Mouse (Mus musculus): ENCODE data around the gene Nox1. TPM values are rescaled to one million over a fixed set of nuclear protein-coding genes. Genes with fewer than 3 reads are reported as not detected.
"Not testable (repeated sequence)": the region's sequence is repeated elsewhere in the genome, so short reads cannot be mapped to it uniquely, and the experiment has no call there.

The Nox1 gene
- polyA plus RNA-seq (2015; fragmentation: Nextera tagmentation; extraction: Ambion mirVana), result 0.16 and 0.21 TPM in 2 replicates

GRCm38 (mm10) chrX:134221856-134222255, at the start of gene Nox1:
Nox1 (minus strand) TSS chrX:134221956.
- no peak within 1 kb of the TSS for H3K27ac ChIP-seq
- no peaks in the 10 kb centered on the region for H3K9me3 ChIP-seq
- H3K9ac ChIP-seq, result no peak within 1 kb of the TSS
- H3K4me3 ChIP-seq, result no peak within 1 kb of the TSS
- H3K27me3 ChIP-seq, result 0 out of 2 replicates have a peak, but pooled peaks cover 4% of the 10 kb centered on the region
- ATAC-seq (ENCODE audit: low FRiP score), result no peak
- H3K36me3 ChIP-seq, result no peaks in the 10 kb centered on the region
- WGBS, result 59% methylated on average over 4 of the region's 4 CpGs
- H3K4me2 ChIP-seq, result no peak within 1 kb of the TSS
- H3K4me1 ChIP-seq (replicated peaks), result no peaks in the 10 kb centered on the region; the same call in 1 of the 2 replicates

- Histone ChIP-seq H3K4me2 (no peak overlapping the region), H3K4me1 (replicated peaks) (no peaks in the 10 kb centered on the region), H3K4me3 (no peak overlapping the region), H3K27me3 (no peaks in the 10 kb centered on the region), H3K9ac (no peak overlapping the region), H3K9me3 (no peaks in the 10 kb centered on the region), H3K36me3 (no peaks in the 10 kb centered on the region), H3K27ac (no peak overlapping the region)
- WGBS, result 68% methylated on average over 11 of the region's 11 CpGs
- peak; percentile 39; the same call in 1 of the 2 replicates for ATAC-seq (ENCODE audit: low FRiP score)
Measured at GRCm38 (mm10) chrX:134262129-134262528, 40.4 kb upstream of the Nox1 start.

- H3K4me1 ChIP-seq (replicated peaks), result no peaks in the 10 kb centered on the region
- no peak overlapping the region for H3K4me3 ChIP-seq
- no peaks in the 10 kb centered on the region for H3K36me3 ChIP-seq
- no peaks in the 10 kb centered on the region for H3K27me3 ChIP-seq
- ATAC-seq (ENCODE audit: low FRiP score), result no peak
- no peaks in the 10 kb centered on the region for H3K9me3 ChIP-seq
- H3K9ac ChIP-seq, result no peak overlapping the region
- no peak overlapping the region for H3K27ac ChIP-seq
- H3K4me2 ChIP-seq, result no peak overlapping the region
- WGBS, result 49% methylated on average over 5 of the region's 5 CpGs
Measured at GRCm38 (mm10) chrX:134261191-134261590, 39.4 kb upstream of the Nox1 start.

- Histone ChIP-seq H3K9me3 (no peaks in the 10 kb centered on the region), H3K27me3 (no peaks in the 10 kb centered on the region), H3K4me3 (no peak overlapping the region), H3K4me1 (replicated peaks) (no peaks in the 10 kb centered on the region), H3K4me2 (no peak overlapping the region), H3K36me3 (no peaks in the 10 kb centered on the region), H3K27ac (no peak overlapping the region), H3K9ac (no peak overlapping the region)
- no peak for ATAC-seq (ENCODE audit: low FRiP score)
- 46% methylated on average over 2 of the region's 2 CpGs for WGBS
Measured at GRCm38 (mm10) chrX:134248202-134248601, 26.4 kb upstream of the Nox1 start.

GRCm38 (mm10) chrX:134245946-134246345, 24.2 kb upstream of the Nox1 start:
- Histone ChIP-seq H3K9ac (no peak overlapping the region), H3K9me3 (no peaks in the 10 kb centered on the region), H3K4me2 (no peak overlapping the region), H3K27ac (no peak overlapping the region), H3K27me3 (no peaks in the 10 kb centered on the region), H3K4me3 (no peak overlapping the region), H3K4me1 (replicated peaks) (no peaks in the 10 kb centered on the region), H3K36me3 (no peaks in the 10 kb centered on the region)
- no peak for ATAC-seq (ENCODE audit: low FRiP score)
- 92% methylated on average over 10 of the region's 10 CpGs for WGBS

- H3K9me3 ChIP-seq, result no peaks in the 10 kb centered on the region
- H3K27me3 ChIP-seq, result no peaks in the 10 kb centered on the region
- no peak overlapping the region for H3K27ac ChIP-seq
- no peak overlapping the region for H3K9ac ChIP-seq
- ATAC-seq (ENCODE audit: low FRiP score), result no peak
- no peaks in the 10 kb centered on the region for H3K36me3 ChIP-seq
- no peak overlapping the region for H3K4me3 ChIP-seq
- no peaks in the 10 kb centered on the region for H3K4me1 ChIP-seq (replicated peaks)
- H3K4me2 ChIP-seq, result no peak overlapping the region
- 94% methylated on average over 10 of the region's 10 CpGs for WGBS
Measured at GRCm38 (mm10) chrX:134238266-134238665, 16.5 kb upstream of the Nox1 start.

- H3K4me1 ChIP-seq (replicated peaks), result no peaks in the 10 kb centered on the region
- no peak overlapping the region for H3K4me3 ChIP-seq
- no peaks in the 10 kb centered on the region for H3K36me3 ChIP-seq
- H3K27ac ChIP-seq, result no peak overlapping the region
- H3K4me2 ChIP-seq, result no peak overlapping the region
- H3K27me3 ChIP-seq, result no peaks in the 10 kb centered on the region
- H3K9ac ChIP-seq, result no peak overlapping the region
- no peak for ATAC-seq (ENCODE audit: low FRiP score)
- WGBS, result 87% methylated on average over 1 of the region's 1 CpGs
- H3K9me3 ChIP-seq, result no peaks in the 10 kb centered on the region
Measured at GRCm38 (mm10) chrX:134233048-134233447, 11.3 kb upstream of the Nox1 start.

GRCm38 (mm10) chrX:134220618-134221017, 1.1 kb downstream of the Nox1 start:
- H3K27ac ChIP-seq, result no peak overlapping the region
- H3K36me3 ChIP-seq, result no peaks in the 10 kb centered on the region
- WGBS, result 72% methylated on average over 3 of the region's 3 CpGs
- no peak overlapping the region for H3K9ac ChIP-seq
- H3K4me2 ChIP-seq, result no peak overlapping the region
- H3K4me3 ChIP-seq, result no peak overlapping the region
- no peak for ATAC-seq (ENCODE audit: low FRiP score)
- H3K9me3 ChIP-seq, result no peaks in the 10 kb centered on the region
- H3K27me3 ChIP-seq, result 0 out of 2 replicates have a peak, but pooled peaks cover 4% of the 10 kb centered on the region
- H3K4me1 ChIP-seq (replicated peaks), result no peaks in the 10 kb centered on the region; the same call in 1 of the 2 replicates

GRCm38 (mm10) chrX:134218161-134218560, 3.6 kb downstream of the Nox1 start:
- H3K4me1 ChIP-seq (replicated peaks), result no peaks in the 10 kb centered on the region; the same call in 1 of the 2 replicates
- H3K27ac ChIP-seq, result no peak overlapping the region
- no peak for ATAC-seq (ENCODE audit: low FRiP score)
- H3K27me3 ChIP-seq, result no peaks in the 10 kb centered on the region
- 56% methylated on average over 4 of the region's 4 CpGs for WGBS
- H3K9me3 ChIP-seq, result no peaks in the 10 kb centered on the region
- H3K4me3 ChIP-seq, result no peak overlapping the region
- no peak overlapping the region for H3K4me2 ChIP-seq
- H3K9ac ChIP-seq, result no peak overlapping the region
- H3K36me3 ChIP-seq, result no peaks in the 10 kb centered on the region

GRCm38 (mm10) chrX:134211151-134211642, 10.6 kb downstream of the Nox1 start:
- H3K4me3 ChIP-seq, result no peak overlapping the region
- H3K4me1 ChIP-seq (replicated peaks), result no peaks in the 10 kb centered on the region
- no peaks in the 10 kb centered on the region for H3K36me3 ChIP-seq
- 54% methylated on average over 7 of the region's 7 CpGs for WGBS
- H3K27me3 ChIP-seq, result no peaks in the 10 kb centered on the region
- no peak overlapping the region for H3K4me2 ChIP-seq
- no peak overlapping the region for H3K27ac ChIP-seq
- no peaks in the 10 kb centered on the region for H3K9me3 ChIP-seq
- no peak for ATAC-seq (ENCODE audit: low FRiP score)
- no peak overlapping the region for H3K9ac ChIP-seq

- WGBS, result 79% methylated on average over 2 of the region's 2 CpGs
- no peak for ATAC-seq (ENCODE audit: low FRiP score)
Measured at GRCm38 (mm10) chrX:134208491-134208890, 13.3 kb downstream of the Nox1 start.

GRCm38 (mm10) chrX:134187201-134187600, 34.6 kb downstream of the Nox1 start, which contains the start of gene Arl13a:
Arl13a (plus strand) TSS chrX:134187501.
- not testable (repeated sequence) for H3K9ac ChIP-seq; H3K4me2 ChIP-seq; H3K27me3 ChIP-seq; H3K36me3 ChIP-seq; ATAC-seq (ENCODE audit: low FRiP score); H3K4me1 ChIP-seq (replicated peaks); H3K9me3 ChIP-seq; H3K4me3 ChIP-seq; H3K27ac ChIP-seq
- WGBS, result 96% methylated on average over 8 of the region's 9 CpGs

More at GRCm38 (mm10) chrX:134208491-134208890, 13.3 kb downstream of the Nox1 start:
- Histone ChIP-seq H3K9ac (no peak overlapping the region), H3K27ac (no peak overlapping the region), H3K36me3 (no peaks in the 10 kb centered on the region), H3K27me3 (no peaks in the 10 kb centered on the region), H3K4me3 (no peak overlapping the region), H3K9me3 (no peaks in the 10 kb centered on the region), H3K4me1 (replicated peaks) (no peaks in the 10 kb centered on the region), H3K4me2 (no peak overlapping the region)

- no peak for ATAC-seq (ENCODE audit: low FRiP score)
- H3K4me3 ChIP-seq, result no peak overlapping the region
- H3K27ac ChIP-seq, result no peak overlapping the region
- H3K36me3 ChIP-seq, result no peaks in the 10 kb centered on the region
- no peak overlapping the region for H3K4me2 ChIP-seq
- no peaks in the 10 kb centered on the region for H3K4me1 ChIP-seq (replicated peaks)
- no peaks in the 10 kb centered on the region for H3K9me3 ChIP-seq
- no peaks in the 10 kb centered on the region for H3K27me3 ChIP-seq
- no peak overlapping the region for H3K9ac ChIP-seq
- 88% methylated on average over 1 of the region's 1 CpGs for WGBS
Measured at GRCm38 (mm10) chrX:134174699-134175098, 47.1 kb downstream of the Nox1 start.
